Mouse (Mus musculus) thymus, adult 2 months (tissue): ENCODE results near the gene Abt1.

Experiments used
- CTCF ChIP-seq: fragments of 200-500 bp; IDR thresholded peaks from 2 replicates; pipeline ENCODE4 v1.5.1; 2012; ENCODE audit warnings: mild to moderate bottlenecking, control low read depth, low read length, moderate library complexity, borderline replicate concordance; ENCODE audit not compliant: control insufficient read depth, poor library complexity, insufficient read depth; ENCODE audit errors: extremely low read depth
- POLR2A ChIP-seq: fragments of 200-500 bp; IDR thresholded peaks from 2 replicates; pipeline ENCODE4 v1.6.1; 2012; ENCODE audit warnings: mild to moderate bottlenecking, low read length, control low read depth, moderate library complexity; ENCODE audit not compliant: control insufficient read depth, poor library complexity, insufficient read depth; ENCODE audit errors: extremely low read depth

- no peak for TF ChIP-seq POLR2A
- peak; percentile 83 for TF ChIP-seq CTCF
These were observed 9.0 kb upstream of the Abt1 start for GRCm38 (mm10) chr13:23432562-23433201.
